Mouse (Mus musculus): Measurements from ENCODE around the gene Dnm2. TPM values are rescaled to one million over a fixed set of nuclear protein-coding genes. Genes with fewer than 3 reads are reported as not detected.
A peak's percentile ranks its signal among the peaks of the same experiment; 100 is the strongest.

Dnm2 gene
- polyA plus RNA-seq, 1 experiment from 2014 or later = 60.6 TPM

DNA sequence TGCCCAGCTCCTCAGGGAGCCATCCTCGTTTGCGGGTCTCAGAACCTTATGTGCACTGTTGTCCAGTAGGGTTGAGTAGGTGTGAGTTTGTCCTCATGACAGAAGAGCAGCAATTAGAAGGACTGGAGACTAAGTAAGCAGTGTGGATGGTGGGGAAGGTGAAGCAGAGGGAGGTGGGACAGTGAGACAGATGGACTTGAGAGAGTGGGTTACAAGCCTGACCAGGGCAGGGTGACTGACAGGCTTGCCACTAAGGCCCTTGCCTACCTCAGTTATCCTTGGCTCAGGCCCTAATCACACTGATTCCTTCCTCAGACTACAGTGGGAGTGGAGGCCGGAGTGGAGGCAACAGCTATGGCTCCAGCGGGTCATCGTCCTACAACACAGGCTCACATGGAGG lies 21.0 kb upstream of the Dnm2 start:
- no peak overlapping the region for H3K4me2 ChIP-seq
- ATAC-seq (ENCODE audit: low FRiP score) (no peak), DNase-seq (ENCODE audit: low spot score, missing footprints) (no peak)
- no peaks in the 10 kb centered on the region for H3K9me3 ChIP-seq (ENCODE audit: control insufficient read depth, low read length)
- 95% methylated on average over 5 of the region's 5 CpGs for WGBS
- no peaks in the 10 kb centered on the region for H3K4me1 ChIP-seq (ENCODE audit: control insufficient read depth, insufficient read depth, low read length)
- no peak overlapping the region for H3K9ac ChIP-seq (ENCODE audit: low read length)
- no peak overlapping the region for H3K27ac ChIP-seq (ENCODE audit: low read depth, low read length)
- H3K36me3 ChIP-seq (ENCODE audit: control insufficient read depth, insufficient read depth, low read length) = peaks cover 52% of the 10 kb centered on the region
- H3K4me3 ChIP-seq (ENCODE audit: low read depth, low read length) = no peak overlapping the region
- H3K27me3 ChIP-seq (ENCODE audit: control insufficient read depth, insufficient read depth, low read length) = no peaks in the 10 kb centered on the region

DNA sequence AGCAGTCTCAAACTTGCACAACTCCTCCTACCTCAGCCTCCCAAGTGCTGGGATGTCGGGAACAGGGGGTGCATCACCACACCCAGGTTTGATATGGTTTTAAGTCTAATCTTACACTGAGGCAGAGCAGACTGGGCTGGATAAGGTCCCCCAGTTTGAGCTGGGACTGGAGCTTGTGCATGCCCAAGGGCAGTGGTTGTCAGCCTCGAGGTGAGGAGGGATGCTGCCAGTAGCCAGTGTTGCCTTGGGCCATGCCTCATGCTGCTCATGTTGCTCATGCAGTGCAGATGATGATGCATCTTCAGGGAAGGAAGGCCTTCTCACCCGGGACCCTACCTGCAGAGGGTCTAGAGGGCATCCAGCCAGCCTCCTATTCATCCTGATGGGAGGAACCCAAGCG lies 19.2 kb upstream of the Dnm2 start:
- H3K27ac ChIP-seq (ENCODE audit: low read depth, low read length) = no peak overlapping the region
- no peak overlapping the region for H3K9ac ChIP-seq (ENCODE audit: low read length)
- DNase-seq (ENCODE audit: low spot score, missing footprints) (no peak), ATAC-seq (ENCODE audit: low FRiP score) (no peak)
- H3K4me3 ChIP-seq (ENCODE audit: low read depth, low read length) = no peak overlapping the region
- no peaks in the 10 kb centered on the region for H3K27me3 ChIP-seq (ENCODE audit: control insufficient read depth, insufficient read depth, low read length)
- peaks cover 45% of the 10 kb centered on the region for H3K36me3 ChIP-seq (ENCODE audit: control insufficient read depth, insufficient read depth, low read length)
- H3K4me2 ChIP-seq = no peak overlapping the region
- H3K4me1 ChIP-seq (ENCODE audit: control insufficient read depth, insufficient read depth, low read length) = no peaks in the 10 kb centered on the region
- no peaks in the 10 kb centered on the region for H3K9me3 ChIP-seq (ENCODE audit: control insufficient read depth, low read length)
- WGBS = 92% methylated on average over 4 of the region's 4 CpGs

DNA sequence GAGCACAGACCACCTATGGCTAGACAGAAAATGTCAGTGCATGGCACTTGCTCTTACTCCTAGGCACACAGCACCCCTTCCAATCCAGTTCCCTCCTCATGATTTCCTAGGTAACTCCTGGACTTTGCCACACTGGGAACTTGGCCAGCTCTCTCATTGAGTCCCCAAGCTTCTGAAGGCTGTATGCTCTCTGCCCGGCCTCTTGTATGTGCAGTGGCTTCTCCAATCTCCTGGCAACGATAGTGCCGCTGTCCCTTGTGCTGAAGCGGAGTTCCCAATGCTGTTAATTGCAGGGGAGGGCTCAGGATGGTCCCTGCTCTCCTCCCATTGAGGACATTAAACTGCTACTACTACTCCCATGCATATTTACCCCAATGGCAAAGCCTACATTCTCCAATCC lies 16.8 kb upstream of the Dnm2 start:
- 27% methylated on average over 4 of the region's 4 CpGs for WGBS
- Histone ChIP-seq H3K4me2 (no peak overlapping the region), H3K4me3 (ENCODE audit: low read depth, low read length) (no peak overlapping the region), H3K9me3 (ENCODE audit: control insufficient read depth, low read length) (no peaks in the 10 kb centered on the region), H3K27me3 (ENCODE audit: control insufficient read depth, insufficient read depth, low read length) (no peaks in the 10 kb centered on the region), H3K27ac (ENCODE audit: low read depth, low read length) (no peak overlapping the region), H3K36me3 (ENCODE audit: control insufficient read depth, insufficient read depth, low read length) (peaks cover 31% of the 10 kb centered on the region), H3K9ac (ENCODE audit: low read length) (no peak overlapping the region), H3K4me1 (ENCODE audit: control insufficient read depth, insufficient read depth, low read length) (peaks cover 4% of the 10 kb centered on the region; the same call in 1 of the 2 replicates)
- no peak for ATAC-seq (ENCODE audit: low FRiP score)
- no peak for DNase-seq (ENCODE audit: low spot score, missing footprints)

DNA sequence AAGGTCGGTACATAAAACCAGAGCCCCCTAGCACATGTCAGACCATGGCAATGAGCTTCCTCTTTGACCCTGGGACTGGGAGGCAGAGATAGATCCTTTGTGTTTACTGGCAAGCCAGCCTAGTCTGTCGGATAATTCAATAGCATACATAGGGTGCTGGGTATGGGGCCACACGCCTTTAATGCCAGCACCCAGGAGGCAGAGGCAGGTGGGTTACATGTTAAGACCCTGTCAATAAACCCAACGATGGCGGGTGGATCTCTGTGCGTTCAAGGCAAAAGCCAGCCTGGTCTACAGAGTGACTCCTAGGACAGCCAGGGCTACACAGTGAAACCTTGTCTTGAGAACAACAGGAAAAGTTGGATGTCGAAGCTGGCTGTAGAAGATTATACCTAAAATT lies 16.1 kb upstream of the Dnm2 start:
- no peaks in the 10 kb centered on the region for H3K27me3 ChIP-seq (ENCODE audit: control insufficient read depth, insufficient read depth, low read length)
- peaks cover 26% of the 10 kb centered on the region for H3K36me3 ChIP-seq (ENCODE audit: control insufficient read depth, insufficient read depth, low read length)
- no peak overlapping the region for H3K4me2 ChIP-seq
- H3K4me1 ChIP-seq (ENCODE audit: control insufficient read depth, insufficient read depth, low read length) = peaks cover 4% of the 10 kb centered on the region; the same call in 1 of the 2 replicates
- H3K27ac ChIP-seq (ENCODE audit: low read depth, low read length) = no peak overlapping the region
- no peak overlapping the region for H3K4me3 ChIP-seq (ENCODE audit: low read depth, low read length)
- no peak overlapping the region for H3K9ac ChIP-seq (ENCODE audit: low read length)
- ATAC-seq (ENCODE audit: low FRiP score) (no peak), DNase-seq (ENCODE audit: low spot score, missing footprints) (no peak)
- 77% methylated on average over 7 of the region's 7 CpGs for WGBS
- H3K9me3 ChIP-seq (ENCODE audit: control insufficient read depth, low read length) = no peaks in the 10 kb centered on the region

DNA sequence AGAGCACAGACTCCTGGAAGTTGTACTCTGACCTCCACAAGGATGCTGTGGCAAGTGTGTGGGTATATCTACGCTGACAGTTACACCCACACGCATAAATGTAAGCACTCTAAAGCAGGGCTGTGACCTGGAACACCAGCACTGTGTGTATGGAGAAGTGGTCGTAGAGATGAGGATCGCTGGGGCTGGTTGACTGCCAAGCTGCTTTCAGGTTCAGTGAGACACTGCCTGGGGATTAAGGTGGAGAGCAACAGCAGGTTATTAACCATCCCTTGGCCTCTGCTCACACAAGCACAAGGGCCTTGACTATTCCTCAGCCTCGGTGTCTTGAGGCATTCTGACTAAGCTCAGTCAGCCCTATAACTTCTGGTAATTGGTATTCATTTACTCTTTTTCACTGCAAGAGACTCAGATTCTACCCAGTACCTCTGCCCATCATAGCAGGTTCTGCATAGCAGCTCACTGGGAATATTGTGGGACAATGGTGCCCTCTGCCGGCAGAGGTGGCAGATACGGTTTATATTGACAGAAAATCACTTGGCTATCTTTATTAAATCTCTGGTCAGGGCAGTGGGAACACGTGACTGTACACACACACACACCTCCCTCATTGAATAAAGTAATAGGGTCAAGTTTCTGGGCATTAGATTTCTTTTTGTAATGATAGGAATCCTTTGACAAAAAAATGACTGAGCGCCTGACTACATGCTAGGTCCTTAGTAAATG lies 15.0 kb upstream of the Dnm2 start:
- peaks cover 4% of the 10 kb centered on the region; the same call in 1 of the 2 replicates for H3K4me1 ChIP-seq (ENCODE audit: control insufficient read depth, insufficient read depth, low read length)
- H3K27ac ChIP-seq (ENCODE audit: low read depth, low read length) = no peak overlapping the region
- 39% methylated on average over 9 of the region's 9 CpGs for WGBS
- H3K36me3 ChIP-seq (ENCODE audit: control insufficient read depth, insufficient read depth, low read length) = peaks cover 22% of the 10 kb centered on the region
- H3K4me3 ChIP-seq (ENCODE audit: low read depth, low read length) = no peak overlapping the region
- no peak overlapping the region for H3K4me2 ChIP-seq
- H3K27me3 ChIP-seq (ENCODE audit: control insufficient read depth, insufficient read depth, low read length) = no peaks in the 10 kb centered on the region
- no peak overlapping the region for H3K9ac ChIP-seq (ENCODE audit: low read length)
- ATAC-seq (ENCODE audit: low FRiP score) (peak; percentile 18; the same call in 1 of the 2 replicates), DNase-seq (ENCODE audit: low spot score, missing footprints) (peak; percentile 98)
- H3K9me3 ChIP-seq (ENCODE audit: control insufficient read depth, low read length) = no peaks in the 10 kb centered on the region

DNA sequence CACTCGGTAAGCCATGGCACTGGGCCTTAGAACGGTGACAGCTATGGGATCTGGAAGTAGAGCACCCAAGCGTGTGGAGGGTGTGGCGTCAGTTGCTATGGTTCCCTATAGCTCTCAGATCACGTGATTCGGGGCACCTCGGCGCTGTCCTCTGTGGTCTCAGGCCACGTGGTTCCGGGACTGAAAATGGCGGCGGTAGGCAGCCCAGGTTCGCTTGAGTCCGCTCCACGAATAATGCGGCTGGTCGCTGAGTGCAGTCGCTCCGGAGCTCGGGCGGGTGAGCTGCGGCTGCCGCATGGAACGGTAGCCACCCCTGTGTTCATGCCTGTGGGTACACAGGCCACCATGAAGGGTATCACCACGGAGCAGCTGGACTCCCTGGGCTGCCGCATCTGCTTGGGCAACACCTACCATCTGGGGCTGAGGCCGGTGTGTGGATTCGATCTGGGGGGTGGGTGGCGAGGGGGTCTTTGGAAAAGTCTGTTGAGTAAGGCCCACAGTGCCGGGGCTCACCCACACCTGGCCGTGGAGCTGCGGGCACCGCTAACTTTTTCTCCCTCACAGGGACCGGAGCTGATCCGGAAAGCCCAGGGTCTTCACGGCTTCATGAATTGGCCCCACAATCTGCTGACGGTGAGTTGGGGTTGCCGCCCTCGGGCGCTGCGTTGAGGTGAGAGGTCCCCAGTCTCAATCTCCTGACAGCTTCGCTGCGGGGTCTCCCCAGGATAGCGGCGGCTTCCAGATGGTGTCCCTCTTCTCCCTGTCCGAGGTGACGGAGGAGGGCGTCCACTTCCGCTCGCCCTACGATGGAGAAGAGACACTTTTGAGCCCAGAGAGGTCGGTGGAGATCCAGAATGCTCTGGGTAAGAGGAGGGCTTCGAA lies 12.8 kb upstream of the Dnm2 start, which contains the start of gene Qtrt1:
TSS of gene Qtrt1 (plus strand) at position 169 of the 882 bp plus-strand sequence.
- WGBS = 2% methylated on average over 53 of the region's 53 CpGs
- peak; percentile 97 for ATAC-seq (ENCODE audit: low FRiP score)
- H3K27ac ChIP-seq (ENCODE audit: low read depth, low read length) = no peak within 1 kb of the TSS
- H3K4me3 ChIP-seq (ENCODE audit: low read depth, low read length) = peak within 1 kb of the TSS; percentile 71
- H3K27me3 ChIP-seq (ENCODE audit: control insufficient read depth, insufficient read depth, low read length) = no peaks in the 10 kb centered on the region
- no peaks in the 10 kb centered on the region for H3K9me3 ChIP-seq (ENCODE audit: control insufficient read depth, low read length)
- peak within 1 kb of the TSS; percentile 80 for H3K9ac ChIP-seq (ENCODE audit: low read length)
- peaks cover 5% of the 10 kb centered on the region; the same call in 1 of the 2 replicates for H3K36me3 ChIP-seq (ENCODE audit: control insufficient read depth, insufficient read depth, low read length)
- peaks cover 4% of the 10 kb centered on the region; the same call in 1 of the 2 replicates for H3K4me1 ChIP-seq (ENCODE audit: control insufficient read depth, insufficient read depth, low read length)
- peak; percentile 98 for DNase-seq (ENCODE audit: low spot score, missing footprints)
- peak within 1 kb of the TSS; percentile 95 for H3K4me2 ChIP-seq

DNA sequence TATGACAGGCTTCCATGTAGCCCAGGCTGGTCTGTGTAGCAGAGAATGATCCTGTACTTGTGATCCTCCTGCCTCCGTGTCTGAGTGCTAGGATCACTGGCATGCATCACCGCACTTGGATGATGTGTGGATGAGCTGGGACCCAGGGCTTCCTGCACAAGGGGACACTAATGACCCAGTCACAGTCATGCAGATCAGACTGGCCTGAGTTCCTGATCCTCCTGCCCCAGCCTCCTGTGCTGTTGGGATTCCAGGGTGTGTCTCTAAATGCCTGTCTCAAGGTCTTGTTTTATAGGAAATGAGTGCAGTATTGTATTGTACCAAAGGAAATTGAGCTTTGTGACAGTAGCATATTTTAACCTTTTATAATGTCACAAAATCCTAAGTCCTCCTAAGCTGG lies 6.8 kb upstream of the Dnm2 start:
- Histone ChIP-seq H3K9ac (ENCODE audit: low read length) (no peak overlapping the region), H3K9me3 (ENCODE audit: control insufficient read depth, low read length) (no peaks in the 10 kb centered on the region), H3K4me3 (ENCODE audit: low read depth, low read length) (no peak overlapping the region), H3K27ac (ENCODE audit: low read depth, low read length) (no peak overlapping the region), H3K4me1 (ENCODE audit: control insufficient read depth, insufficient read depth, low read length) (no peaks in the 10 kb centered on the region), H3K27me3 (ENCODE audit: control insufficient read depth, insufficient read depth, low read length) (no peaks in the 10 kb centered on the region), H3K36me3 (ENCODE audit: control insufficient read depth, insufficient read depth, low read length) (peaks cover 7% of the 10 kb centered on the region; the same call in 1 of the 2 replicates), H3K4me2 (no peak overlapping the region)
- ATAC-seq (ENCODE audit: low FRiP score) (no peak), DNase-seq (ENCODE audit: low spot score, missing footprints) (no peak)
- 83% methylated on average over 2 of the region's 2 CpGs for WGBS

DNA sequence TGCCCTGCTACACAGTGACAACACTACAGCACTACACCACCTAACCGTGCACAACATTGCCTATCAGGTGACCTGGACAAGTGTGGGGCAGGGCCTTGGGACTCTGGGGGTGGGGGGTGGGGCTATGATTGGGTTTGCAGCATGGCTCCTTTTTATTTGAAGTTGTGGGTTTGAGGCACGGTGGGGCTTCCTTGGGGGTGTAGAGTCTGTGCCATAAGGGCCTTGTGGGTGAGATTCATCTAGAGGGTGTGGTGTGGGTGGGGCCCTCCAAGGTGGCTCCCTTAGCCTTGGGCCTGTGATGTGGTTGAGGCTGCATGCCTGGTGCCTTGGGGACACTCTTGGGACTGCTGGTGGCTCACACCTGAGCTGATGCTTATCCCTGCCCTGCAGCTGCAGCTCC lies 5.1 kb upstream of the Dnm2 start:
- WGBS = 92% methylated on average over 2 of the region's 2 CpGs
- ATAC-seq (ENCODE audit: low FRiP score) (no peak), DNase-seq (ENCODE audit: low spot score, missing footprints) (no peak)
- H3K4me3 ChIP-seq (ENCODE audit: low read depth, low read length) = no peak overlapping the region
- H3K9me3 ChIP-seq (ENCODE audit: control insufficient read depth, low read length) = no peaks in the 10 kb centered on the region
- H3K9ac ChIP-seq (ENCODE audit: low read length) = no peak overlapping the region
- H3K27ac ChIP-seq (ENCODE audit: low read depth, low read length) = no peak overlapping the region
- H3K4me1 ChIP-seq (ENCODE audit: control insufficient read depth, insufficient read depth, low read length) = no peaks in the 10 kb centered on the region
- H3K27me3 ChIP-seq (ENCODE audit: control insufficient read depth, insufficient read depth, low read length) = no peaks in the 10 kb centered on the region
- H3K36me3 ChIP-seq (ENCODE audit: control insufficient read depth, insufficient read depth, low read length) = peaks cover 2% of the 10 kb centered on the region; the same call in 1 of the 2 replicates
- no peak overlapping the region for H3K4me2 ChIP-seq

DNA sequence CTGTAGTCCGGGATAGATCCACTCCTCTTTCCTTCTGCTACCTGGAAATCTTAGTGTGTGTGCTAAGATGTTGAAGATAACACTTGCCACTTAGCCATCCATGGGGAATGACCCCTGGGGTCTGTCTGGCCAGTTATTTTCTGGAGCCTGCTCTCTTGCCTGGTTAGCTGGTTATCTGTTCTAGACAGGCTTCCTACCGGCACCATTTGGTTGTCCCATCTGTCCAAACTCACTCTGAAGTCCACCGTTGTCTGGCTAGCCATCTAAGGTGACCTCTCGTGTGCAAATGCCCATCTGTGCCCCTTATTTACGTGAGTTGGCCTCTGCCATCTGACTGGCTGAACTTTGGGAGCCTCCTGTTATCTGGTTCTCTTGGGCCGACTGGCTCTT lies 843 bp downstream of the Dnm2 start:
- Histone ChIP-seq H3K4me2 (peak overlapping the region; percentile 92), H3K4me1 (ENCODE audit: control insufficient read depth, insufficient read depth, low read length) (peaks cover 10% of the 10 kb centered on the region), H3K4me3 (ENCODE audit: low read depth, low read length) (peak overlapping the region; percentile 95), H3K27ac (ENCODE audit: low read depth, low read length) (no peak overlapping the region), H3K27me3 (ENCODE audit: control insufficient read depth, insufficient read depth, low read length) (no peaks in the 10 kb centered on the region), H3K9me3 (ENCODE audit: control insufficient read depth, low read length) (no peaks in the 10 kb centered on the region), H3K36me3 (ENCODE audit: control insufficient read depth, insufficient read depth, low read length) (no peaks in the 10 kb centered on the region; the same call in 1 of the 2 replicates), H3K9ac (ENCODE audit: low read length) (peak overlapping the region; percentile 88)
- ATAC-seq (ENCODE audit: low FRiP score) = no peak
- WGBS = 12% methylated on average over 6 of the region's 6 CpGs
- no peak for DNase-seq (ENCODE audit: low spot score, missing footprints)
